Mouse (Mus musculus) midbrain, embryonic 11.5 days (tissue): ENCODE measurements around the gene Gnao1. TPM values are rescaled to one million over a fixed set of nuclear protein-coding genes. Genes with fewer than 3 reads are reported as not detected.
A peak's percentile ranks its signal among the peaks of the same experiment; 100 is the strongest.

Experiments used
- ATAC-seq: fragments of 200-750 bp; cut with Nextera tagmentation; 2 replicates; pipeline ENCODE4 v1.8.0; 2017; ENCODE audit warnings: moderate TSS enrichment, moderate library complexity; ENCODE audit not compliant: low FRiP score
- DNase-seq: peaks from one replicate; pipeline ENCODE4 v3.0.0; 2015; ENCODE audit warnings: low spot score; ENCODE audit errors: missing footprints
- H3K27ac ChIP-seq: fragments of 300-500 bp; sonication (generic); 2 replicates; pipeline ENCODE4 v1.5.1; 2014; ENCODE audit warnings: low read depth, low read length
- H3K27me3 ChIP-seq: fragments of 300-500 bp; sonication (generic); 2 replicates; pipeline ENCODE4 v1.6.1; 2014; ENCODE audit warnings: mild to moderate bottlenecking, low read length, moderate library complexity, mixed read lengths; ENCODE audit not compliant: control insufficient read depth, insufficient read depth
- H3K36me3 ChIP-seq: fragments of 300-500 bp; sonication (generic); 2 replicates; pipeline ENCODE4 v1.6.1; 2014; ENCODE audit warnings: mild to moderate bottlenecking, low read length, moderate library complexity, mixed read lengths; ENCODE audit not compliant: control insufficient read depth, insufficient read depth
- H3K4me1 ChIP-seq: fragments of 300-500 bp; sonication (generic); 2 replicates; pipeline ENCODE4 v1.6.1; 2014; ENCODE audit warnings: low read length; ENCODE audit not compliant: control insufficient read depth, insufficient read depth
- H3K4me2 ChIP-seq: fragments of 300-500 bp; sonication (generic); 2 replicates; pipeline ENCODE4 v1.6.1; 2014; ENCODE audit warnings: mild to moderate bottlenecking, moderate library complexity
- H3K4me3 ChIP-seq: fragments of 300-500 bp; sonication (generic); 2 replicates; pipeline ENCODE4 v1.5.1; 2014; ENCODE audit warnings: low read depth, low read length
- H3K9ac ChIP-seq: fragments of 300-500 bp; sonication (generic); 2 replicates; pipeline ENCODE4 v1.6.1; 2014; ENCODE audit warnings: low read length
- H3K9me3 ChIP-seq: fragments of 300-500 bp; sonication (generic); 2 replicates; pipeline ENCODE4 v1.6.1; 2016; ENCODE audit warnings: low read length; ENCODE audit not compliant: control insufficient read depth
- WGBS: fragments of 180-500 bp; shearing (Covaris S2); extraction: QIAGEN DNeasy Blood & Tissue Kit; methylation state at CpG from one replicate; pipeline ENCODE4 v1.1.7; 2014; 5-methylcytosine and 5-hydroxymethylcytosine counted together
- polyA plus RNA-seq: library from polyadenylated mRNA; unstranded; fragments of >200 nt; fragmentation: Nextera tagmentation; extraction: Ambion mirVana; gene quantifications from 2 replicates; pipeline ENCODE4 v1.2.1, GENCODE M21; 2014

Gene Gnao1
- 32.1 and 35.1 TPM in 2 replicates for polyA plus RNA-seq

GRCm38 (mm10) chr8:93809686-93810027 lies at the start of gene Gnao1:
Gnao1 (plus strand) TSS chr8:93809966.
- H3K9me3 ChIP-seq: no peaks in the 10 kb centered on the region
- H3K27me3 ChIP-seq: peaks cover 5% of the 10 kb centered on the region; the same call in 1 of the 2 replicates
- peak; percentile 96 for DNase-seq

GRCm38 (mm10) chr8:93777605-93778004 lies 32.2 kb upstream of the Gnao1 start:
- Histone ChIP-seq H3K27ac (no peak overlapping the region), H3K4me2 (no peak overlapping the region), H3K4me1 (no peaks in the 10 kb centered on the region), H3K36me3 (no peaks in the 10 kb centered on the region), H3K9me3 (no peaks in the 10 kb centered on the region), H3K4me3 (no peak overlapping the region), H3K27me3 (no peaks in the 10 kb centered on the region), H3K9ac (no peak overlapping the region)
- DNase-seq (no peak), ATAC-seq (no peak)
- WGBS: 69% methylated on average over 3 of the region's 3 CpGs

More at GRCm38 (mm10) chr8:93809686-93810027, at the start of gene Gnao1:
- ATAC-seq: no peak
- peaks cover 15% of the 10 kb centered on the region for H3K4me1 ChIP-seq
- WGBS: 9% methylated on average over 9 of the region's 9 CpGs
- no peaks in the 10 kb centered on the region for H3K36me3 ChIP-seq
- H3K4me3 ChIP-seq: peak within 1 kb of the TSS; percentile 71
- H3K27ac ChIP-seq: peak within 1 kb of the TSS; percentile 62
- H3K4me2 ChIP-seq: peak within 1 kb of the TSS; percentile 92
- peak within 1 kb of the TSS; percentile 84 for H3K9ac ChIP-seq

- peak; percentile 62 for DNase-seq
- Histone ChIP-seq H3K27ac (no peak overlapping the region), H3K4me1 (peaks cover 15% of the 10 kb centered on the region), H3K36me3 (no peaks in the 10 kb centered on the region), H3K27me3 (peaks cover 5% of the 10 kb centered on the region; the same call in 1 of the 2 replicates), H3K4me2 (no peak overlapping the region), H3K9me3 (no peaks in the 10 kb centered on the region), H3K4me3 (no peak overlapping the region), H3K9ac (no peak overlapping the region)
- WGBS: 91% methylated on average over 3 of the region's 3 CpGs
- ATAC-seq: no peak
Observed at GRCm38 (mm10) chr8:93809226-93809625, 540 bp upstream of the Gnao1 start.

- Histone ChIP-seq H3K4me3 (peak overlapping the region; percentile 71), H3K27ac (peak overlapping the region; percentile 62), H3K4me2 (peak overlapping the region; percentile 92), H3K9me3 (no peaks in the 10 kb centered on the region), H3K9ac (peak overlapping the region; percentile 84), H3K36me3 (no peaks in the 10 kb centered on the region), H3K4me1 (peaks cover 15% of the 10 kb centered on the region), H3K27me3 (peaks cover 5% of the 10 kb centered on the region; the same call in 1 of the 2 replicates)
- DNase-seq: peak; percentile 99
- under 1% methylated on average over 46 of the region's 116 CpGs for WGBS
- ATAC-seq: peak; percentile 86
Observed at GRCm38 (mm10) chr8:93810028-93810858, 477 bp downstream of the Gnao1 start.

GRCm38 (mm10) chr8:93810859-93811602 lies 1.3 kb downstream of the Gnao1 start:
- peak overlapping the region; percentile 62 for H3K27ac ChIP-seq
- H3K9ac ChIP-seq: peak overlapping the region; percentile 84
- peak overlapping the region; percentile 71 for H3K4me3 ChIP-seq
- DNase-seq (peak; percentile 92), ATAC-seq (no peak)
- peak overlapping the region; percentile 92 for H3K4me2 ChIP-seq
- peaks cover 5% of the 10 kb centered on the region; the same call in 1 of the 2 replicates for H3K27me3 ChIP-seq
- no peaks in the 10 kb centered on the region for H3K9me3 ChIP-seq
- peaks cover 15% of the 10 kb centered on the region for H3K4me1 ChIP-seq
- under 1% methylated on average over 47 of the region's 53 CpGs for WGBS
- no peaks in the 10 kb centered on the region for H3K36me3 ChIP-seq

- WGBS: 9% methylated on average over 20 of the region's 20 CpGs
- Histone ChIP-seq H3K27ac (no peak overlapping the region), H3K9ac (peak overlapping the region; percentile 84), H3K27me3 (peaks cover 5% of the 10 kb centered on the region; the same call in 1 of the 2 replicates), H3K4me1 (peaks cover 15% of the 10 kb centered on the region), H3K9me3 (no peaks in the 10 kb centered on the region), H3K36me3 (no peaks in the 10 kb centered on the region), H3K4me3 (peak overlapping the region; percentile 71), H3K4me2 (peak overlapping the region; percentile 92)
- ATAC-seq (no peak), DNase-seq (peak; percentile 91)
Observed at GRCm38 (mm10) chr8:93811719-93812475, 2.1 kb downstream of the Gnao1 start.

GRCm38 (mm10) chr8:93812566-93813404 lies 3.0 kb downstream of the Gnao1 start:
- H3K4me1 ChIP-seq: peaks cover 15% of the 10 kb centered on the region
- peaks cover 5% of the 10 kb centered on the region; the same call in 1 of the 2 replicates for H3K27me3 ChIP-seq
- WGBS: 8% methylated on average over 35 of the region's 35 CpGs
- H3K36me3 ChIP-seq: no peaks in the 10 kb centered on the region
- H3K4me2 ChIP-seq: peak overlapping the region; percentile 92
- H3K9me3 ChIP-seq: no peaks in the 10 kb centered on the region
- H3K4me3 ChIP-seq: peak overlapping the region; percentile 71
- H3K27ac ChIP-seq: peak overlapping the region; percentile 25; the same call in 1 of the 2 replicates
- DNase-seq (peak; percentile 88), ATAC-seq (peak; percentile 25)
- H3K9ac ChIP-seq: peak overlapping the region; percentile 54

GRCm38 (mm10) chr8:93813405-93813761 lies 3.6 kb downstream of the Gnao1 start:
- Histone ChIP-seq H3K4me1 (peaks cover 15% of the 10 kb centered on the region), H3K9me3 (no peaks in the 10 kb centered on the region), H3K4me2 (peak overlapping the region; percentile 92), H3K27me3 (peaks cover 5% of the 10 kb centered on the region; the same call in 1 of the 2 replicates), H3K9ac (peak overlapping the region; percentile 54), H3K4me3 (peak overlapping the region; percentile 71), H3K27ac (no peak overlapping the region), H3K36me3 (no peaks in the 10 kb centered on the region)
- ATAC-seq: peak; percentile 81
- under 1% methylated on average over 26 of the region's 26 CpGs for WGBS
- peak; percentile 99 for DNase-seq
